Mouse (Mus musculus): ENCODE data around the gene Tmem63a.
"Not testable (repeated sequence)": the region's sequence is repeated elsewhere in the genome, so short reads cannot be mapped to it uniquely, and the experiment has no call there.

The Tmem63a gene

DNA sequence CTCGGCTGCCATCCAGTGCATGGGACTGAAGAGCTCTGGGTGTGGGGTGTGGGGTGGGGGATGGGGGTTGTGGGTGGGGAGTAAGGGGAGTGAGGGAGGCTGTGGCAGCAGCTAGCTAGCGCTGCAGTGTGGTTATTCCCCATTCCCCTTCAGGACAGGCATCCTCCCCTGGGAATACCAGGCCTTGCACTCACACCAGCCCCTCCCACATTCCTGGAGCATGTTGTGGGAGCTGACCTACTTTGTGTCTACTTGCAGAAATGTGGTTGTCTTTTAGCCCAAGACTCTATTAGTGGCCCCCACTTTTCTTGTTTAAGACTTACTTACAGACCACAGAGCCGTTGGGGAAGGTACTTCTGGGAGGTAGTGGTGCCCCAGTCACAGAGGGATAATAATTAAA lies 24.4 kb downstream of the Tmem63a start:
- no peak for DNase-seq

DNA sequence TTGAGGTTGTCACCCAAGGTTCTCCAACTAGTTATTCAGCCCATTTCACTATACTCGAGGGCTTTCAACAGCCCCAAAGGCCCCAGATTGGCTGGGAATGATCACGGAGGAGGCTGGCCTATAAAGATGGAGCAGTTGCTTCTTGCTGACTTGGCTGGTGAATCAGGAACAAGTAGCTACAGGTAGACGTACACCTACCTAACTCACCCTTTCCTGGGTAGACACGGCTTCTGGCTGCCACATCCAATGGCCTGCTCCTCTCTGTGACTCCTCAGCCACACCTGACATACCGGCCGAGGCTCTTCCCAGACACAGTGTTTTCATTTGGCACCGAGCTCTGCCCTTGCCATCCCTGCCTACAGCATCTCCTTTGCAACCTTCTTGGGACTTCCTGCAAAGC lies 25.1 kb downstream of the Tmem63a start:
- DNase-seq = no peak

DNA sequence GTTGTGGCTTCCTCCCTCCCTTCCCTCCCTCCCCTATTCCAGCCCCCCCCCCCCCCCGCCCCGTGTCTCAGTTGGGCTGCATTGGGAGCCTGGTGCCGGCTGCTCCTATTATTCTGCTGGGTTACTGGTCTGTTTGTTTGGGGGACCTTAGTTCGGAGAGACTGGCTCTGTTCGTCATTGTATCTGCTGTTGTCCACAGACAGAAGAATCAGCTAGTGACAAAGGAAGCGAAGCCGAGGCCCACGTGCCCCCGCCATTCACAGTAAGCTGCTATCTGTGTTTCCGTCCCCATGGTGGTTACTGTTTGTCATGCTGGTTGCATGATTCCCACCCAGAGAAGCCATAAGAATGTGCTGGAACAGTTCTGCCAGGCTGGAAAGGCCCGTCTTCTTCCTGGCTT lies 30.8 kb downstream of the Tmem63a start:
- no peak for DNase-seq

DNA sequence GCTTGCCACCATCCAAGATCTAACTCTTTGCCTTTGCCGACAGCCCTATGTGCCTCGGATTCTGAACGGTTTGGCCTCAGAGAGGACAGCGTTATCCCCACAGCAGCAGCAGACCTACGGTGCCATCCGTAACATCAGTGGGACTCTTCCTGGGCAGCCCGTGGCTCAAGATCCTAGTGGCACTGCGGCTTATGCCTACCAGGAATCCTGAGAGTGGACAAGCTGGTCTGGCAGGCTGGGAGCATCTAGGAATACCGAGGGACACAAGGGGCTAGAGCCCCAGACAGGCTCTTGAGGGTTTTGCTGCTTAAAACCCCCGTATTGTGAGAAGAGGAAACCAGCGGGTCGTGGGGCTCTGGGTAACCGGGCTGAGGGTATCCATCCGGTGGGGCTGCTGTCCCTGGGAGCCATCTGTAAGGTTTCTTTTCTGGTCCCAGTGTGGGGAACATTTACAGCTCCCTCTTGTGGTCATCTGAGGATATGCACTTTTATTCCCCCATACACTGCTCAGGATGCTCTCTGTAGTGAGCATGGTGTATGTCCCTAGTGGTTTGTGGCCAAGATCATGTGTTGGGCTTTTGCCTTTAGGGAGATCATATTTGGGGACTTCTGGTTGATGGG lies 32.1 kb downstream of the Tmem63a start:
- DNase-seq = peak; percentile 45

DNA sequence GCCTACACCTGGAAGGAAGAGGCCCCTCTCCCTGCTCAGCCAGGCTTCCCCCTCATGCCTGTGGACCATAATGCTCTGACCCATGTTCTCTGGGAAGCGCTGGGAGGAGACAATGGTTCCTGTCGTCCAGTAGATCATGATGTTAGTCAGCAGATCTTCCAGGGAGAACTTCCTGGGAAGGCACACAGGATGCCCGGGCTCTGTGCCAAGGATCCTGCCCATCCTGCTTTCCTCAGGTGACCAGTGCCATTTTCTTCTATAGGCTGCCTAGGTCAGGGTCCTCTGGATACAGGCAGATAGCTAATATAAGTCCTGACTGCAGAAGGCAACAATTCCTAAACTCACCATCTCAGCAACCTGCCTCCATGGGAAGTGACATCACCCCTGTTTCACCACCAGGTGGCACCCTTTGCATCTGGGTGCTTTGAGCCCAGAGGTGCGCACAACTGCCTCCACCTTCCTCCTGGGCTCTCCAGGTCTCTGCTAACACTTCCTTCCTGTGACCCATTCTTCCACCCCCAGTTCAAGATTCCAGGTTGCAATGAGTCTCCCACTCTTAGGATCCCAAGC lies 34.1 kb downstream of the Tmem63a start:
- DNase-seq = no peak

DNA sequence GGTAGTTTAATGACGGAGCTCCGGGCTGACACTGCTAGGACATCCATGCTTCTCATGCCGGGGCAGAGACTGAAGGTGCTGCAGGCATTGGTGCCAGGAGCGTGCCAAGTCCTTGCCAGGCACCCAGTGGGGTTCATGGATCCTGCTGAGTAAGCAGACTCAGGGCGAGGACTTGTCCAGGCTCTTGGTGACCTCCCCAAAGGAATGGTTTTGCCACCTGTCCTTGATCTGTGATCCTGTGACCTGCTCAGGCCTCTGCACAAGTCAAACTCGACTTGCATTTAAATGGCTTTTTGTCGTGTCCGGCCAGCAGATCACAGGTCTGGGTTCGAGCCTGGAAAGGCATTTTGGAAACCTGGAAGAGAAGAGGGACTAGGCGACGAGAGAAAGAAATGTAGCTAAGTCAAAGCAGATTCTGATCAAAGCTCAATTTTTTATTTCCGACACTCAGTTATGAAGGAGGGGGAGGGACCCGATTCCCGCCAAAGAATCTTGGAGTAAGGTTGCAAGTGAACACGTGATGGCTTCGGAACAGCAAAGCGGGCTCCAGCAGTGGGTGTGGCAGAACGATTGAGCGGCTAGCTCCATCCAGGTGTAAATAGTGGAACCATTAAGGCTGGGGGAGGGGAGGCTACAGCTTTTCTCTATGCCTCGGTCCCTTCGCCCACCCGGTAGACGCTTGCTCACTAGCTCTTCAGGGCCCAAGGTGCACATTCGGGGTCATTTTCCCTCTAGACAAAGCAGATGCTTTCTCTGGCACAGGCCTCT lies 37.5 kb downstream of the Tmem63a start:
- DNase-seq = no peak

DNA sequence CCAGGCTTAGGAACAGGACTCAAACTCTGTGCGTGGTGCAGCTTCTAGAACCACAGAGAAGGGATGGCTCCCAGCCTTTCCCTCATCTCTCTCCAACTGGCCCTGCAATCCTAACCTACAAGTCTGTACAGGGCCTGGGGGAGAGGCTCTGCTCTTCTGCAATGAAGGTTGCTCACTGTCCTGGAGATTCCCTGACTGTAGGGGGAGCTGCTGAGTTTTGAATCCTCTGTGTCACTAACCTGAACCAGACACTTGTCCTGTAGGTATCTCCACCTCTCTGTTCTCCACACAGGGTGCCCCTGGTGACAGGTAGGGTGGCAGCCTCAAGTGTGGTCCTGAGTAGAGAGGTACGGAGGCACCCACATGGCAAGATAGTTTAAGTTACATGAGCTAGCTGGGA lies 38.3 kb downstream of the Tmem63a start:
- no peak for DNase-seq

DNA sequence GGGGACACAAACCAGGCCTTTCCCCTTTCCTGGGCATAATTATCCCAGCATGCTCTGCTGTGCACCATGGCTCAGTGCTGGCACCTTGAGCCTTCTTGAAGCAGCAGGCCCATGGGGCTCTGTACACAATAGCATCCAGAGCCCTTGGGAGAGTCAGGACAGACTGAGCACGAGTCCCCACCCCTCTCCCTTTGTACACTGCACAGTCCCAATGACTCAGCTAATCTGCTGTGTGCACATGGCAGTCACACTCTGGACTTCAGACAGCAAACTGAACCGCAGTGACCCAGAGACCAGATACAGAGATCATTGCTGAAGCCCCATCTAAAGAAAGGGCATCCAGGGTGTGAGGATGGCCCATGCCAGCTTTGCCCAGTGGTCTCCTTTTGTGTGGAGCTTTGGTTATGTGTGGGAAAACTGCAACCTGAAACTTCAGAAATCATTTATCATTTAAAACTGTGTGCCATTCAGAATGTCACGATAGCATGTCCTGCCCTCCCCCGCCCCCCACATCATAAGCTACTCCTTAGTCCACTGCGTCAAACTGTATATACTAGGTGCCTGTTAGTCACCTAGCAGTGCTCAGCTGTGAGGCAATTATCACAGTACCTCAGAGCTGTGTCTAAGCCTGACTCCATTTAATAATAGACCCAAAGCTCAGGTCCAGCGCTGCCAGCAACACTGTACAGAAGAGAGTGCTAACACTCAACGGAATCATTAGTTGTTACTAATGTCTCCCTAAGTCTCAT lies 39.3 kb downstream of the Tmem63a start:
- DNase-seq = not testable (repeated sequence)

DNA sequence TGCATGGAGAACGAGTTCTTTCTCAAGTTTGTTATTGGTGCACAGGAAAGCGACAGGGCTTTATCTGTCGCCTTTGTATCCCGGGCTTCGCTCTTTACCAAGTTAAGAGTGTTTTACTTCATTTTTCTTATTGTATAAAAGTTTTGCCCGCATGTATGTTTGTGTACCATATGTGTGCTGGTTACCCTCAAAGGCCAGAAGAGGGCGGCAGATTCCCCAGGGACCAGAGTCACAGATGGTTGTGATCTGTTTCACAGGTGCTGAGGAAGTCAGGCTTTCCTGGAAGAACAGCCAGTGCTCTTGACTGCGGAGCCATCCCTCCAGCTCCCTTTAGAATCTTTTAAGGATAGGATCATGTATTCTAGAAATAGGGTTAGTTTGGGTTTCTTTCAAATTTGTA lies 44.6 kb downstream of the Tmem63a start:
- DNase-seq = no peak

DNA sequence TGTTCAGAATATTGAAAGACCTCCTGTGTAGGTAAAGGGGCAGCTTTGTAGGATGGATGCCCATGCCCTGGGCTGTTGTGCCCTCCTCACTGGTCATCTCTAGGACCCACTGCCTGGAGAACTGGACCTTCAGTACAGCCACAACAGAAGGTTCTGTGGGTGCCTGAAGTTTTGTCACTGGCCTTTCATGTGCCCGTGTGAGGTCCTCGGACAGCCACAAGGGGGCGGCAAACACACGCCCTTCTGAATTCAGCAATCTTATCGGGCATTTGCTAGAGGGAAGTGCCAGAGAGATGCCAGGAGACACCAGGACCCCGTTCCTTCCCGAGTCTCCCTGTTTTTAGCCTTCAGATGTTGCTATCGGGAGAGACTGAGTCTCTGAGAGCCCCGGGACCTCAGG lies 45.6 kb downstream of the Tmem63a start:
- DNase-seq = peak; percentile 73

DNA sequence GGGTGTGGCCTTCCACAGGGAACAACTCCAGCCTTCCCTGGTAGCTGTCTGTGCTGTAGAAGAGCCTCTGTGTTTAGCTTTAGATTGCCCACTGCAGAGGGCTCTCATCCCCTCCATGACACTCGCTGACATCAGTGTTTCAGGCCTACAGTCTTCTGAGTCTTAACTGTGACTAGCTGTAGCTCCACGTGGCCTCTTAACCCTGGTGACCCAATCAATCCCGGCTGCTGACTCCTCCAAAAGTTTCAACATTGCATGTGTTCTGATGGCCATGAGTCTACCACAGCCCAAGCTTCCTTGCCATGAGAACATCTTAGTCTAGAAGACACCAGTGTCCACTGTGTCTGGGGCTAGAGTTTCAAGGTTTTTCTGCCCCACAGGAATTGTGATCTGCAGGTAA lies 48.5 kb downstream of the Tmem63a start:
- no peak for DNase-seq

DNA sequence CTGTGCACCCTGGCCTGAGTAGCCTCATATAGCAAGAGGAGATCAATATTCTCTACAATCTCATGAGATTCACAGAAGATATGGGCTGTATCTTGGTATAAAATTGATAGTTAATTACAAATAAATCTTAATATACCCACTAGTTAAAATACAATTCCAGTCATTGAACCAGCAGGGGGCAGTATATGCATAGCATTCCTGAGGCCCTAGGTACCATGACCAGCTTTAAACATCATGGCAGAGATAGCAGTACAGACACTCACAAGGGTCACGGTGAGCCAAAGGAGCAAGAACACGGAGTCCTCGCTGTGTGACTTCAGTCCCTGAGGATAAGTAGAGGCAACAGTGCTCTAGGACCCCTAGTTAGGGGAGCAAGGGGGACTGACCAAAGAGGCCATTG lies 50.0 kb downstream of the Tmem63a start:
- DNase-seq = peak; percentile 70

DNA sequence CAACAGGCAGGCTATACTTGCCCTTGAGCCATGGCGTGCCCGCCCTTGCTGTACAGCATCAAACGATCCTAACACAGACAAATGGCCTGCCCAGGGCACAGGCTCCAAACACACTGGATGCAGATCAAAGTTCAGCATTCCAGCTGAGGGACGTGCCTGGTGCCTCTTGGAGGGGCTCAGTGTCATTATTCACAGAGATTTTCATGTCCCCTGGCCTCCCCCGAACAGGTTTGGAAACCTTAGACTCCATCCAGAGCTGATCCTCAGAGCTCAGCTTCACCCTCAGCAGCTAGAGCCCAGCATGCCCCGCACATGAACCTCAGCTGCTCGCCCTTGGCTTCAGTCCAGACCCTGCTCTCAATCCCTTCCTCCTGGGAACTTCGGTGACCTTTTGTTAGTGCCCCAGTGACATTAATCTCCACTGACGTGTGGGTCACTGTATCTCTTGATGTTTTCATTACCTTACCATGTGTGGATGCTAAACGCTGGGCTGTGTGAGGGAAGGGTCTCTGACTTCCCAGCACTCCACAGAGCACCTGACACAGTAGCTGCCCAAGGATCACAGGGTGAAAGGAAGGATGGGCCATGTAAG lies 58.5 kb downstream of the Tmem63a start:
- DNase-seq = no peak

DNA sequence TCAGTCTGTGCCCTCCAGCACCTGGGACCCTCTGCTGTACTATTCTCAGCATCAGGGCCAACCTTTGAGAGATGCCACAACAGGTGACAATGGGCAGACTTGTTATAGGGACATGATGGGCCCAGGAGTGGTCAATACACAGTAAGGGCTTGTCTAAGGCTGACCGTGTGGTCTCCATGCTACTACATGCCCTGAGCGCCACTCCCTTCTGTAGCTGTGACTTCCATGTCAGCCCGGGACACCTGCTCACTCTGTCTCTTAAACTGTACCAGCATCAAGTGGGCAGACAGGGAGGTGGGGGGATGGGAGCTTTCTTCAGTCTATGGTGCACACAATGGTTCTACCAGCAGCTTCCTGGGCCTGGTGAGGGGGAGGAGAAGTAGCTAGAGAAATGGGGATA lies 59.1 kb downstream of the Tmem63a start:
- no peak for DNase-seq

DNA sequence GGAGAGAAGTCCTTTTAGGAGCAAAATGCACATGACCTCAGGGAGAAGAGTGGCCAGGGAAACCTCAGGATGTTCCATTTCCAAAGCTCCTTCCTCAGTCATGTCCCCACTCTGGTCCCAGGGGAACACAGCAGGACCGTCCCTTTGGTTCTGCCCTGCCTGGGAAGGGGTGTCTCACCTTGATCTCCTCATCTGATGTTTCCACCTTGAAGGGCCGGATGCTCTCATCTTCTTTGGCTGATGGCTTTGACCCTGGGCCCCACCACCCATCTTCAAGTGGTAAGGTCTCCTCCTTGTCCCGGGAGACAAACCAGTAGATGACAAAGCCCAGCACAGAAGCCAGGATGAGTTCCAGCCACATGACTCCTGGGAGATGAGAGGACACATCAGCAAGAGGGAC lies 59.5 kb downstream of the Tmem63a start:
- DNase-seq = no peak

DNA sequence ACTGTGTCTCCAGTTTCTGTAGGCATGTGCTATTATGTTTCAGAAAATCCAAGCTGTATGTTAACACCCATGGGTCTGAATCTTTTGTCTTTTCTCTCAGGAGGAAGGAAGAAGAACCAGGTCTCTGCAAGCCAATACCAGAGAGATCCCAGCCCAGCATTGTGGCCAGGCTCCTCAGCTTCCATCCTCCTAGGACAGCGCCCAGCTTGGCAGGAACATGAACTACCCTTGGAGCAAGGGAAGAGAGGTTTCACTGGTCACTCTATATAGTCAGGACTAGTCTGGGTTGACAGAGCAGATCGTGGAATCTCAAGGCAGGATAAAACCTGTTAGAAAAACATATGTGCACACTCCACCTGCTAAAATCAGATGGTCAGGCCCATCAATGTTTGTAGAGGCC lies 61.6 kb downstream of the Tmem63a start:
- DNase-seq = no peak

DNA sequence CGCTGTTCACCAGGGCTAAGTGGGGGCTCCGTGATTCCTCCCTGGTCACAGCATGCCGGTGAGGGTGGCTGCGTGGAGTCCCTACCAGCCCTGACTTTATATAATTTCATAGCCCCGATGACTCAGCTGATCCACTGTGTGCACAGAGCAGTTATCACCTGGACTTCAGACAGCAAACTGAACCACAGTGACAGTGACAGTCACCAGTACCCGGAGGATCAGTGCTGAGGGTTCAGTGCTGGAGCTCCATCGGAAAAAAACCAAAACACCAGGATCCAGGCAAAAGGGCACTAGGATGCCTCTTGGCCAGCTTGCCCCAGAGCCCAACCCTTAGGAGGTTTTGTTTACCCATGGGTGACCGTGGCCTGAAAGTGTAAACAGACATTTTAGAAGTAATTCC lies 63.2 kb downstream of the Tmem63a start:
- DNase-seq = no peak

DNA sequence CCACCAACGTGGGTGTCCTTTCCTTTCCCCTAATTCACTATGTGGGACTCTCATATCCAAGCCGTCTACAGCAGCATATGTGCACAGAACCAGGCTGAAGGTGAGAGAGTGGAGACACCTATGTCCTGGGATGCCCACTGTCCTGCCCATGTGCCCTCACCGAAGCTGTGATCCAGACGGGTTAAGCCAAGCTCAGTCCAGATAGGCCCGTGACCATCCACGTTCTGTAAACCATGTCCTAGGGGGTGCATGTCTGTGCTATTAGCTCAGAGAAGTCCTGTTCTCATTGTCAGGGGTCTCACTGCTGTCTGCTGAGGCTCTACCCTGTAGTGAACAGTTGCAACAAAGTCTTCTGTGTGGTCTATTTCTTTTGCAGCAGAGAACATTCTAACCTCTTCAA lies 65.7 kb downstream of the Tmem63a start:
- no peak for DNase-seq

DNA sequence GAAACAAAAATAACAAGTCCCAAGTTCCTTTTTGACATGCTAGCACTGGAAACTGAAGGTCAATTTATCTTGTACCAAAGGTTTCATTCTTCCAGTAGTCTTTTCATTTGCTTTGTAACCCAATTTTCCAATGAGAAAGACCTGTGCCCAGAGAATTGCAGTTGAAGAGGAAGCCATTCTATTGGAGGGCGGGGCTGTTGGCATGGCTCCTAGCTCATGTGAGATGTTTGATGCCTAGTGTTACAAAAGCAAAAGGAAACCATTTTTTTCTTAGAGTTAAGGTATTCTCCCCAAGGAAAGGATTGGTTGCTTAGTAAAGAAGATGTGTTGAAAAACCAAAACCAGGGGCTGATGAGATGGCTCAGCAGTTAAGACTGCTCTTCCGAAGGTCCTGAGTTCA lies 66.1 kb downstream of the Tmem63a start:
- no peak for DNase-seq

DNA sequence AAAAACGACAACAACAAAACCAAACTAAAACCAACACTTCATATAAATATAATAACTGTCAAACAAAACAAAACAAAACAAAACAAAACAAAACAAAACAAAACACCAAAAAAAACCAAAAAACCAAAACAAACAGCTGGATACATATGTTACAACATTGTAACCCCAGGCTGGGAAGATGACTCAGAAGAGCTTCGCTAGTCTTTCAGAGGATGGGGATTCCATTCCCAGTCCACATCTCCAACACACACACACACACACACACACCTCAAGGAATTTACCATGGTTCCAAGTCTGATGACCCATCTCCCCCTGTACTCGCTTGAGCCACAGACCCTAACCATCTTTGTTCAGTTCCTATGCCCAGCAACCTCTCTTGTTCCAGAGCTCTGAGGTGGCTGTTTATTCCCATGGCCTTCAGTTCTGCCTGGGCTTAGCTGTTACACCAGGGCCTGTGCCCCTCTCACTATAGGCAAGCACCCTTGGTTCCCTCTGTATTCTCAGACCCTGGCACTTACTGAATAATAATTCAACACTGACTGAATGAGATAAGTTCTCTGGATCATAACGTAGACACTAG lies 67.0 kb downstream of the Tmem63a start:
- DNase-seq = no peak

DNA sequence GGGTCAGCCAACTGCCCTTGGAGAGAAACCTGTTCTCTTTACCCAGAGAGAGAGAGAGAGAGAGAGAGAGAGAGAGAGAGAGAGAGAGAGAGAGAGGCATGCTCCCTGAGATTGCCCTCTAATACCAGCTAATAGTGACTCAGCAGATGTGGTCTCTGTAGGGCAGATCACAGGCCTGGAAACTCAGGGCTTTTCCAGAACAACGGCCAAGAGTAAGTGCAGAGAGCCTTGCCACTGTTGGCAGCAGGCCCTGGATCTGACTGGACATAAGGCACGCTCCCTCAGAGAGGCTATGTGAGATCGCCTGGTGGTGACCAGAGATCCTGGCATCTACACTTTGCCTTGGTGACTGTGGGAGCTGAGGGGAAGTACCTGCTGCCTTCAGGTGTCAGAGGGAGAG lies 67.6 kb downstream of the Tmem63a start:
- DNase-seq = peak; percentile 74

DNA sequence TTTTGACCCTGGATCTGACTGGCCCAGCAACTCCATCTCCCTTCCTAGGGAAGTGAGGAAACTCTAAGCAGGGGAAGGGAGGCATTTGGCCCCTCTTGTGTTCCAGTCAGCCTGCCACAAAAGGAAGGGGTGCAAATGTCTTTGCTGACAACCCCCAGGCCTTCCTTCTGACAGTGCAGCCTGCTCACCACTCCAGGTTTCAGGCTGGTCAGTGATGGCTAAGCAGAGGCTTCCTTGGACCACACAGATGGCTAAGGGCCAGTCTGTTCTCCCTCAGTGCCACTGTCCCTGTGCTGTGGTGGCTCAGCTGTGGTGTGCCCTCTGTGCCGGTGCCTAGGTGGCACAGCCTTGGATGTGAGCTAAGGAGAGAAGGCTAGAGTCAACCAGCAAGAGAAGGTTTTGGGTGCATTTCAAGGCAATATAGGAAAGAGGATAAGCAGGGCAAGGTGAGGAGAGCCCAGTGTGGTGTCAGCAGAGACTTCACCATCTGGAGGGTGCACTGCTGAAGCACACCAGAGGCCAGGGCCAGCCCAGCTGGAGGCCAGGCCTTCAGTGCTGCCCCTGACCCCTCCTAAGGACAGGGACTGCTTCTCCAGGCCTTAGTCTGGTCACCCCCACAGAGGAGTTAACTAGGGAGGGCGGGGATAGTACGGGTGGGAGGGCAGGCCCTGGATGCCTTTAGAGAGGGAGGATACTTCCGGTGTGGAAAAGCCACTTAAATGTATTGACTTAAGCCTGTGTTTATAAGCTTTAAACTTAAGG lies 68.2 kb downstream of the Tmem63a start:
- DNase-seq = no peak

All from cerebellum, adult 9-10 months (tissue).